Mouse (Mus musculus) cerebellum, postnatal 36 days (tissue): ENCODE data around the gene Glmn.

Source experiments
- DNase-seq, 2 experiments: peaks; one replicate each; pipeline ENCODE4 v3.0.0; 2021 to 2022; ENCODE audit warnings: mixed read lengths in 2 of 2

Glmn gene

GRCm38 (mm10) chr5:107515453-107515852 lies 82.2 kb downstream of the Glmn start:
- no peak for DNase-seq

GRCm38 (mm10) chr5:107513583-107513982 lies 84.1 kb downstream of the Glmn start:
- DNase-seq = peak; percentile 68 to 72

DNA sequence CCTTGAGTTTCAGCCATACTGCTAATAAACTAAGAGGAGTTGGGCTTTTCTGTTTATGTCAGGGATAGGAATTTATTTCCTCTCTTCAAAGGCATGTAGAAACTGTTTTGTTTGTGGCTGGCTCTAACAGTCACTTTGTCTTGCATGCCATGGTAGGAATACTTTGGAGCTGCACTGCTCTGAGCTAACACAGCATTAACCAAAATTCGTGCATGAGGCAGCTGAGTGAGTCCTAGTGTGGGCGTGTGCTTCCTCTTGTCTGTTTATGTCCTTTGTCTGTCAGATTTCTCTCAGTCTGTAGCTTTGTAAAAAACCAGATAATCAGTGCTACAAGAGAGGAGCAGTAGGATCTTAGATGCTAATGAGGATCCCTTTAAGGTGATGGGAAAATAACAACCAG lies 86.4 kb downstream of the Glmn start:
- no peak for DNase-seq

DNA sequence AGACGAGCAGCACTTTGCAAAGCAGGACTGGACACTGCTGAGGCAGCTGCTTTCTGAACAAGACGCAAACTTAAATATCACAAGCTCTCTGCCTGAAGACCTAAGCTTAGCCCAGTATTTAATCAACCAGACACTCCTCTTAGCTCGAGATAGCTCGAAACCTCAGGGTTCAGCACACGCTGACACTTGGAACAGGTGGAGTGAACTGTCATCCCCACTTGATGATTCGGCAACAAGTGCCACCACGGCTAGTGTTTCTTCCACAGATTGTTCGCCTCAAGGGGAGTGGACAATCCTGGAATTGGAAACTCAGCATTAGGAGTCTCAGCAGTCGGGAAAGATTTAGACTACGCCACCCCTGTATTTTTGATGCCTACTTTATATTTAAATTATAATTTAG lies 87.2 kb downstream of the Glmn start:
- no peak for DNase-seq

GRCm38 (mm10) chr5:107507321-107507720 lies 90.4 kb downstream of the Glmn start, which contains the start of gene Gm42669:
Gene Gm42669, plus strand, starts transcription at chr5:107507621.
- DNase-seq = no peak

GRCm38 (mm10) chr5:107500741-107501140 lies 96.9 kb downstream of the Glmn start:
- DNase-seq = no peak

DNA sequence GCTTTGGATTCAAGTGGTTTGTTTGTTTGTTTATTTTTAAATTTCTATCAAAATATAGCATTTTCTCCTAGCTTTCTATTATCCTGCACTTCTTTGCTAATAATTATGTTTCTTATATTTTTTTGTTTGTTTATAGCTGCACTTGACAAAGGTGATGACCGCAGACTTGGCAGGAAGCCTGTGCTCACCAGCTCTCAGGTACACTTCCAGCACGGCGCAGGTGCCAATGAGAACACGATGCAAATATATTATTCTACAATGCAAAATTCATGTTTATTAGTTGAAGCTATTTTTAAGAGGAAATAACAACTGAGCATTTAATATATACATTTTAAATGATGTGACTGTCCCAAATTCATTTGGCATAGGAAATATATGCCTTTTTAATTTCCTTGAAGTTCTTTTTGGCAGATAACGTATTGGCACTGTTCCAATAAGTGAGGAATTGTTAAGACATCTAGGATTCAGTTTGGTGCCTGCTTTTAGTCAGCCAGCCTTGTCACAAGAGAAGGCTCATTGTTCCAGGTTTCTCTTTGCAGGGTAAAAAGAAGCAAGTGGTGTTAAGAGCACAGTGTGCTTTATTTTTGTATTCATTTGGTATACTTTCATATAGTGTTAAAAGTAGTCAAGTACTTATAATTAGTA lies 97.7 kb downstream of the Glmn start:
- peak; percentile 79 to 80 for DNase-seq
